Mouse (Mus musculus) lung, postnatal 36 days (tissue): ENCODE results near the gene Tsc22d1.

ENCODE experiments used
- DNase-seq: peaks from one replicate; pipeline ENCODE4 v3.0.0; 2022; ENCODE audit warnings: mixed read lengths

Tsc22d1 gene

DNA sequence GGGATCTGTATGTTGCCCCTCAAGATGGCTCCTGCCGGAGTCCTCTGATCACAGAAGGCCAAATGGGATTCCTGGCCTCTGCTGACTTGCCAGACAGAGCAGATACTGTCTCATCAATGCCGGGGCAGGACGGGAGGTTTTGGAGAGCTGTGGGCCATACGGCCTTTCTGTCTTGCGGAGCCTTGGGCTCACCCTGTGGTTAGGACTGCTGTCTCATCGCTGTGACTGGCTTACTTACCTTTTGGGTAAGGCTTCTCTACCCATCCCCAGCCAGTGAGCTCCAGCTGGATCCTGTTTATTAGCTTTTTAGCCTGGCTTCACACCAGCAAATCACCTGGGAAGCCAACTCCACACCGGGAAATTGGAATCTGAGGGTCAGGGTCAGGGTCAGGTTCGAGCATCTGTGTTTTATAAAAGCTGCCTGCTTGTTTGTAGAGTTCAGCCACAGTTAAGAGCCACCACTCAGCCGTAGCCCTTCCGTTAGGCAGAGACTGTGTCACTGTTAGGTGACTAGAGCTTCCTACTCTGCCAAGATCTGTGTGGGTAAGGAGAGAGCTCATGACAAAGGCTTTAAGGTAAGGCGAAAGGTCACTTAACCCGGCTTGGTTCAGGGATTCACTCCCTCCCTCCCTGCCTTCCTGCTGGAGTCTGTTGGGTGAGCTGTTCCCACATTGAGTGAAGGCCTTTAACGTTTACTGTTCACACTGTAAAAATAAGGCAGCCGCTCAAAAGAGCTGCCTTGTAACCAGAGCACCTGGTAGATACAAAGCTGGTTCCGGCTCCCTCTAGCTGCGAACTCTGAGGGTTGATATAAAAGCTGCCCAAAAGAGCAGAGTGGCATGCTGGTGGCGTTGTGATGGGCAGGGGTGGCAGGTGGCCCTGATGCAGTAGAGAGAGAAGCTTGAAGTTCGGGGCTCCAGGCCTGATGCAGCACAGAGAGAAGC lies 73.6 kb downstream of the Tsc22d1 start:
- DNase-seq: no peak

GRCm38 (mm10) chr14:76489128-76489527 lies 74.4 kb downstream of the Tsc22d1 start:
- DNase-seq: no peak

GRCm38 (mm10) chr14:76495022-76495421 lies 80.3 kb downstream of the Tsc22d1 start:
- no peak for DNase-seq

DNA sequence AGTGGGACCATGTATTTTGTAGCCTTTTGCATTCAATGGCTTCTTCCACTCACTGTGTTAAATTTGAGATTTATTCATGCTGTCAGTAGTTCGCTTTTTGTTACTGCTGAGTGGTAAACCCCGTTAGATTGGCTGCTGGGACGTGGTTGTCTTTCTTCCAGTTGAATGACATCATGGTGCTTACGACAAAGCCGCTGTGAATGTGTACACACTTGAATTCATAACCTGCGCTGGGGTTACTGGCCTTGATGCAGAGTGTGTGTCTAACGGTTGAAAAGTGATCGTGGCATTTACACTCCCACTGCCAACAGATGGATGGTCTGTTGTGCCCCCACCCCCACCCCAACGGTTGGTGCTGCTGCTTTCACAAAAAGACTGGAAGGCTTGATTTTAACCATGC lies 82.4 kb downstream of the Tsc22d1 start:
- no peak for DNase-seq

DNA sequence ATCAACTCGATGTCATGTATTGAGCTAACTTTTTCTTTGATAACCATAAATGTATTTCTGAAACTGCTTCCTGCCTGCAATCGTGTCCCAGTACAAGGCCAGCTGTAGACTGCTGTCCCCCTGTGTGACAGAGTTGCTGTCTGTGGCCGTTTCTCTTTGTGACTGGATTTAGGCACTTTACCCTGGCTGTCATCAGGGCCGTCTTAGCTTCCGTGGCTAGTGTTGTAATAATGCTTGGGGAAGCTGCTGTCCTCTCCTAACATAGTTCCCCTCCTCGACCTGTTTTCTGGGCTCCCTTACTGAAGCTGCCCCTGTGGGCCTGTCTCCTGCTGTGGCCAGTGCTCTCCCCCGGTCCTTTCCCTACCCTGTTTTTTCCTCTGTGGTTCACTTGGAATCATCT lies 83.4 kb downstream of the Tsc22d1 start:
- DNase-seq: no peak

GRCm38 (mm10) chr14:76499492-76499891 lies 84.7 kb downstream of the Tsc22d1 start:
- no peak for DNase-seq

GRCm38 (mm10) chr14:76500036-76500435 lies 85.3 kb downstream of the Tsc22d1 start:
- DNase-seq: no peak

DNA sequence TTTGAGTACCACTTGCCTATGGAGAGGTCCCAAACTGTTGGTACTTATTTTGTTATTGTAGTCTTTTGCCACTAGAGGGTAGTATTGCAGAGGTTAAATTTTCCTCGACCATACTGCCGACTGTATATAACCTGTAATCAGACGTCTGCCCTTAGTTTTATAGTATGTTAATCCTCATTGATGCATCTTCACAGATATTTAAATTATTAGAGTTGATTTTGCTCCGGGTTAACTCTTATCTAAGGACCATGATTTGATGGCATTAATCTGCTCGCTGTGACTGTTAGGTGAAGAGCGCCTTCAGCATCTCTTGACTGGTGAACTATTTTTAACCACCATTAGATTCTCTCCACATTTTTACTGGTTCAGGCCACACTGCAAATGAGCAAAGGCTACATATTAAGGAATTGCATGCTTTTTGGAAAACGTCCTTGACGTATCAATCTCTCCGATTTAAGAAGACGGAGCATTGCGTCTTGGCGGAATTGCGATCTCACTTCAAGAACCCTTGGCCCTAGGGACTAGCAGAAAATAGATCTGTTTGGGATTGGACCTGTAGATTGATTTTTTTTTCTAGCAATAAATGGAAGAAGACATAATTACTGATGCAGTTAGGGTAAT lies 88.6 kb downstream of the Tsc22d1 start:
- no peak for DNase-seq

DNA sequence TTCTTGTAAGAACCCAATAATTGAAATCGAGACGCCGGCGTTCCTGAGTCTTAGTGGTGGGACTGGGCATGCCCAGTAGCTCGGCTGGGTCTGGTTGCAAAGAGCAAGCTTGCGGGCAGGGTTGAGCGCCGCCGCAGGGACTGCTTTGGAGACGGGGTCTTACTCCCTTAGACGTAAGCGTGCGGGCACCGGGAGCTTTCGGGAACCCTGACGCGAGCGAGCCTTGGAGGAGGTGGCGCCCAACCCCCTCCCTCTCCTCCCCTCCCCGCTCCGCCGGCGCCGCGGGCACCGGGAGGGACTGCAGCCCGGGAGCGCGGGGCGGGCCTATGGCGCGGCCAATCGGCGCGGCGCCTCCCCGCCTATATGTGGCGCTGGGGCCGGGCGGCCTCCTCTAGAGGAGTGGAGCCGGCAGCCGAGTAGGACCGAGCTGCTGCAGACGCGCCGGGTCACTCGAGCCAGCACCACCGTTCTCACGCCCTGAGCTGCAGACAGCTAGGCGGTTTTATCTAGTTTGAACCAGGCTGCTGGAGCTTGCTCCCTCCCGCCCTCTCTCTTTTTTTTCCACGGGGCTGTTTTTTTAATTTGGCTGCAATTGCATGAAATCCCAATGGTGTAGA lies 89.5 kb downstream of the Tsc22d1 start:
- peak; percentile 94 for DNase-seq

GRCm38 (mm10) chr14:76505101-76505438 lies 90.3 kb downstream of the Tsc22d1 start:
- DNase-seq: no peak

DNA sequence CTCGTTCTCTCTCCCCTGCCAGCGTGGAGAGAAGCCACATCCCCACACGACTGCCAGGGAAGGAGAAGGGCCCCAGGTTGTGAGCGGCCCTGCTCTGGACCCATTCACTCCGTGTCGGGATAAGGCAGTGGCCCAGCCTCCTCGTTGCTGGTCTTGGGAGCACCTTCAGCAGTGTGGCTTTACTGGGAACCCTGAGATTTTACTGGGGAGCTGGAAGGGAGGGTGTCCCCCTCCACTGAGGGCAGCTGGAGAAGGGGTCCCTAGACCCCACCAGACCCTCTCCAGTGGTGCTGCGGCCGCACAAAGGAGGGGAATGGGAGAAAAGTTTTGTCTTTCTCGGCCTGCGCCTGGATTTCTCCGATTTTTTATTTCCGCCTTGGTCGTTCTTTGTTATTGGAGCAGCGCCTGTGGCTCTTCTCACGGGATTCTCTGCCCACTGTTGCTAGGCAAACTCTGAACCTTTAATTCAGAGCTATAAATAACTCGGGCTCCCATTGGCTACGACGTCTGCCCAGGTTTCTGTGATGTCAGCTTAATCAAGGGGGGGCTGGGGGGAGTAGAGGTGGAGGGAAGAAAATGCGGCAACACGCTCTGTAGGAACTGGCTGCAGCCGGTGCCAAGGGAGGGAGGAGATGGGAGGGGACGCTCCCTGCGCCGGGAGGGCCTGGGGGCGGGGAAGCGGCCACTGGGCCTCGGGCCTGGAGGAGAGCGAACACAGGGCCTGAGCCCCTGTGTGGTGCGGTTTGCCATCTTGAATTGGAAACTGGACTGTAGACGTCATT lies 90.9 kb downstream of the Tsc22d1 start:
- DNase-seq: peak; percentile 91

- DNase-seq: no peak
These were observed 91.9 kb downstream of the Tsc22d1 start for GRCm38 (mm10) chr14:76506425-76507205.

DNA sequence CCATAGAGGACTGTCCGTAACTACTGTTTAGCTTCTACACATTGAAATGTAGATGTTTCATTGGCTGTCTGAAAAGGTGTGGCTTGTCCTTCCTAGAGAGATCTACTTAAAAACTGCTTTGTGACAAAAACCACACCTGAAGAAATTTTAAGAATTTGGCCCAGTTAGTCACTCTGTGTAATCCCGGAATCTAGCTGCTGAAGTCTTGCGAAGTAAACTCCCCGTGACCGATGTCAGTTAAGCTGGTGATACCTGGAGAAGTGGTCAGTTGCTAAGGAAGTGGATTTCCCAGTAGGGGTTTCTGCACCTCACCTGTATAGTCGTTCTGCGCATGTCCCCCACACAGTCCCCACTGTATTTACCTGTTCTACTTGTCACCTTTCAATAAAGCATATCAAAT lies 92.6 kb downstream of the Tsc22d1 start:
- no peak for DNase-seq

GRCm38 (mm10) chr14:76507804-76508500 lies 93.2 kb downstream of the Tsc22d1 start:
- no peak for DNase-seq

DNA sequence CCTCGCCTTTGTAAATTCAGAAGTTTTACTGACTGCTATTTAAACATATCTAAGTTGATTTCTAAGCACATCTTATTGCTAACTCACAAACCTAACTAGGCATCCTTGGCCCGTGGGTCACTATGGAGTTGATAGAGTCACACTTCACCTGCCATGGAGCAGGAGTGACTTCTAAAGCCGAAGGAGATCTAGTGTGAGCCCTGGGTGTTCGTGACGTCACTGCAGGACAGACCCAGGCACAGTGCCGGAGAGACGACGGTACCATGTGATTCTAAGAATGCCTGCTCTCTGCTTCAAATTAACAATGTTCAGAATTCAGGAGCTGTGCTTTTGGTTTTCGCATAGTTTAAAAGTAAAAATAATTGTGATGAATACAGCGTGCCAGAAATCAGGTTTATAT lies 93.9 kb downstream of the Tsc22d1 start:
- DNase-seq: no peak

- no peak for DNase-seq
These were observed 97.2 kb downstream of the Tsc22d1 start for GRCm38 (mm10) chr14:76511971-76512370.

DNA sequence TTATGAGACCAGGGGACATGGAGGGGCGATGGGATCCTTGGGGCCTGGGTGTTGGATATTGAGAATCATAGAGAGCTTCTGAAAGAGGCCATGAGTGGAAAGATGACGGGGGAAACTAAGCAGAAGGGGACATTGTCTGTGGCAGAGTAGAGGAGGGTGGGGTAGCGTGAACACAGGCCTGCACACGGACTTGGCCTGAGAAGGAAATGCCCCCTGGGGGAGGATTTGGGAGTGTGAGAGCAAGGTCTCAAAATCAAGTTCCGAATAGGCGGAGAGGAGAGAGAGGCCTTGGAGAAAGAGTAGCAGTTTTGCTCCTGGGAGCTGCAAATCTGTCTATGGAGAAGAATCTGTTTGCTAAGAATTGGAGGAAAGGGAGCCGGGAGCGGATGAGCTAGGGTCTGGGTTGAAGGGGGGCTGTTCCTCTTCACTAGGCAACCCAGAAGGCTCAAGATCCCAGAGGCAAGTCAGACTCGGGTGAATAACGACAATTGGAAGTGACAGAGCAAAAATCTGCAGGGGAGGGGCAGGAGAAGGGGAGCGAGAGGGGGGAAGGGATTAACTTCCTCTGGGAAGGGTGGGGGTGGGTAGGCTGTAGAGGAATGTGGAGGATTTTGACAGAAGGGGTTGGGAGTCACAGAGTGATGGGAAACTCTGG lies 98.8 kb downstream of the Tsc22d1 start:
- no peak for DNase-seq

DNA sequence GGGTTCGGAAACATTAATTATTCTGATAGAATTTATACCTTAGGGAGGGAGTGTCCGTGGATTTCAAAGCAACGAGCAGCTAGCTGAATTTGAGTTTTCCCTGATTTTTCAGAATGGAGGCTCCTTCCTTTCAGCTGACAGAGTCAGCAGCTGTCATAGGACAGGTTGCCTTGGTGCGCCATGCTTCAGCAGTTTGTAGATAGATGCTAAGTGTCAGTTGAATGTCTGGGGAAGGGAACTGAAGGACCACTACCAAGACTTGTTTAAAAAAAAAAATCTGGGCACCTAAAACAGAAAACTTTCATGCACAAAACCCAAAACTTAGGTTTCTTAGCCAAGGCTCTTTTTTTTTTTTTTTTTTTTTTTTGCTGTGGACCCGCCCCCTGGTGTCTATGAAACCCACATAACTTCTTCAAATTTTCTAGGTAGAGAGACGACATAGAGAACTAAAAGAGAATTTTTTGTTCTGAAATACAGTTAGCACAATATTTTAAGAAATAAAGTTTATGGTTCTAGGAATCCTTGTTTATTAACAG lies 99.4 kb downstream of the Tsc22d1 start:
- no peak for DNase-seq

- no peak for DNase-seq
These were observed 100.9 kb downstream of the Tsc22d1 start for GRCm38 (mm10) chr14:76515620-76516019.

GRCm38 (mm10) chr14:76518217-76518616 lies 103.5 kb downstream of the Tsc22d1 start:
- no peak for DNase-seq

GRCm38 (mm10) chr14:76520606-76521005 lies 105.8 kb downstream of the Tsc22d1 start:
- DNase-seq: no peak
